Mouse (Mus musculus) olfactory bulb, adult 2 months (tissue): Measurements from ENCODE around the gene Rcc1l. TPM values are rescaled to one million over a fixed set of nuclear protein-coding genes. Genes with fewer than 3 reads are reported as not detected.

ENCODE experiments used
- H3K27ac ChIP-seq: fragments of 200-500 bp; 2 replicates; pipeline ENCODE4 v1.5.1; 2012; ENCODE audit warnings: low read depth, low read length; ENCODE audit not compliant: insufficient read depth
- H3K4me1 ChIP-seq: fragments of 200-500 bp; 2 replicates; pipeline ENCODE4 v1.6.1; 2012; ENCODE audit warnings: low read length; ENCODE audit not compliant: control insufficient read depth, insufficient read depth
- H3K4me3 ChIP-seq: fragments of 200-500 bp; 2 replicates; pipeline ENCODE4 v1.5.1; 2012; ENCODE audit warnings: mild to moderate bottlenecking, low read depth, low read length, moderate library complexity; ENCODE audit not compliant: insufficient read depth
- CTCF ChIP-seq: fragments of 200-500 bp; IDR thresholded peaks from 2 replicates; pipeline ENCODE4 v1.5.1; 2012; ENCODE audit warnings: low read depth, mild to moderate bottlenecking, low read length, moderate library complexity; ENCODE audit not compliant: insufficient read depth
- POLR2A ChIP-seq: fragments of 200-500 bp; IDR thresholded peaks from 2 replicates; pipeline ENCODE4 v1.6.1; 2012; ENCODE audit warnings: mild to moderate bottlenecking, low read depth, low read length, moderate library complexity; ENCODE audit not compliant: insufficient read depth
- WGBS: fragments of 180-500 bp; shearing (Covaris S2); methylation state at CpG from one replicate; pipeline ENCODE4 v1.1.7; 2018; 5-methylcytosine and 5-hydroxymethylcytosine counted together
- polyA plus RNA-seq: library from polyadenylated mRNA; stranded (reverse); fragments of >200 nt; gene quantifications from 2 replicates; pipeline ENCODE4 v1.2.4, GENCODE M21; 2012; ENCODE audit warnings: low replicate concordance; ENCODE audit not compliant: missing spikeins, insufficient read depth, insufficient read length

Gene Rcc1l
- polyA plus RNA-seq, 1 experiment: not detected

DNA sequence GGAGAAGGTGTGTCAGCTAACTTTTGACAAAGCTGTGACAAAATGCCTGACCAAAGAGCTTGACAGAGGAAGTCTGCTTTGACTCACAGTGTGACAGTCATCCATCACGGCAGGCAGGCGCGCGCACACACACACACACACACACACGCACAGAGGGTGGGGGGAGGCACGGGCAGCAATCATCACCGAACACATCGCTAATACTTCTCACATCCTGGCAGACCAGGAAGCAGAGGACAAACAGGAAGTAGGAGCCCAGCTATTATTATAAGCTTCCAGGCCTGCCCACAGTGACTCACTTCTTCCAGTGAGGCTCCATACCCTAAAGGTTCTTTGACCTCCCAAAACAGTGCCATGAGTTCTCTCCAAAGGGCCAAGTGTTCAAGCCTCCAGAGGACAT lies 70.7 kb downstream of the Rcc1l start:
- no peak overlapping the region for H3K27ac ChIP-seq
- H3K4me3 ChIP-seq: no peak overlapping the region
- TF ChIP-seq CTCF: no peak
- WGBS: 94% methylated on average over 8 of the region's 8 CpGs
- H3K4me1 ChIP-seq: peaks cover 15% of the 10 kb centered on the region

DNA sequence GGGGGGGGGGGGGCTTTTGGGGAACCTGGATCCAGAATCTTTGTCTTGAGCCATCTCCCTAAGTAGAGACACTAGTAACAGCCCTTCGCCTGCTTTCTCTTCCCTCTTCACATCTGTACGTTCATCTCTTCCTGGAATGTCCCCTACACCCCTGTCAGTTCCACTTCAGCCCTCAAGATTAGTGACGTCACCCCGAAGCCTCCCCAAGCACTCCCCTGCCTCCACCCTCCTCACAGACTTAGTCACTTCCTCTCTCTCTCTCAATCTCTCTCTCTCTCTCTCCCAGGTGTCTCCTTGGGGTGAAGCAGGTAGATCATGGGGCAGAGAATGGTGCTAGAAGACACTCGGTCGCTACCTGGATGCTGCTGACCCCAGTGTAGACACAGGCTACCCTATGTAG lies 73.9 kb downstream of the Rcc1l start:
- H3K4me1 ChIP-seq: peaks cover 15% of the 10 kb centered on the region
- 68% methylated on average over 6 of the region's 6 CpGs for WGBS
- no peak overlapping the region for H3K4me3 ChIP-seq
- no peak overlapping the region for H3K27ac ChIP-seq
- TF ChIP-seq POLR2A: no peak
- TF ChIP-seq CTCF: no peak

DNA sequence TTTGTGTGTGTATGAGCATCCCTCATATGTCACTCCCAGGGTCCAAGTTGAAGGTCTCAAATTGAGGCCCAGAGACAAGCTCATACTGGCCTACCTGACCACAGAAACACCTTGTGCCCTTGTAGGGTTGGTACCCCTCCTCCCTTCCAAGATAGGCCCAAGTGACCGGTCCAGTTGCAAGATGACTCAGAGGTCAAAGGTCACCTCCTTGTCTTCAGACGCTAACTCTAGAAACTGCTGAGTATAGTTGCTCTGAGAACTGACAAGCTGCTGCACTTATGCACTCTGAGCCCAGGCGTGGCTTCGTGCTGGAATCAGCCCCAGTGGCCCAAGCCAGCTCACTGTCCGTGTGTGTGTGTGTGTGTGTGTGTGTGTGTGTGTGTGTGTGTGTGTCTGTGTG lies 74.7 kb downstream of the Rcc1l start:
- Histone ChIP-seq H3K4me1 (peaks cover 15% of the 10 kb centered on the region), H3K4me3 (peak overlapping the region; percentile 16), H3K27ac (no peak overlapping the region)
- WGBS: 10% methylated on average over 5 of the region's 5 CpGs
- no peak for TF ChIP-seq CTCF
- TF ChIP-seq POLR2A: no peak

DNA sequence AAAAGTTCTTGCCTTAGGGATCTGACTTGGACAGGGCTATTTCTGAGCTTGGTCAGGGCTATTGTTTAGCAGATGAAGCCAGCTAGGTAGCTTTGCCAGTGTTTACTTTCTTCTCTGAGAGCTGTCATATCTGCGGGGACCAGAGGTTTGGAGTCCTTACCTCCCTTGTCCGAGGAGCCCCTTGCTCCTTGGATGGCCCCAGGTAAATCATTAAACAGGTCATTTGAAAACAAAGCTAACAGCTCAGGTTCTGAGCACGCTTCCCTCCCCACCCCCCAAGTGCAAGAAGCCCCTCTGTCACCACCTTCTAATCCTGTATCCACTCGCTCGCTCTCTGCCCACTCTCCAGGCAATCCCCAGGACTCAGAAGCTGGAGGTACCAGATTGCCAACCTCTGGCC lies 75.3 kb downstream of the Rcc1l start:
- Histone ChIP-seq H3K4me3 (peak overlapping the region; percentile 7; the same call in 1 of the 2 replicates), H3K27ac (no peak overlapping the region), H3K4me1 (peaks cover 15% of the 10 kb centered on the region)
- TF ChIP-seq POLR2A (no peak), CTCF (no peak)
- 61% methylated on average over 5 of the region's 5 CpGs for WGBS

DNA sequence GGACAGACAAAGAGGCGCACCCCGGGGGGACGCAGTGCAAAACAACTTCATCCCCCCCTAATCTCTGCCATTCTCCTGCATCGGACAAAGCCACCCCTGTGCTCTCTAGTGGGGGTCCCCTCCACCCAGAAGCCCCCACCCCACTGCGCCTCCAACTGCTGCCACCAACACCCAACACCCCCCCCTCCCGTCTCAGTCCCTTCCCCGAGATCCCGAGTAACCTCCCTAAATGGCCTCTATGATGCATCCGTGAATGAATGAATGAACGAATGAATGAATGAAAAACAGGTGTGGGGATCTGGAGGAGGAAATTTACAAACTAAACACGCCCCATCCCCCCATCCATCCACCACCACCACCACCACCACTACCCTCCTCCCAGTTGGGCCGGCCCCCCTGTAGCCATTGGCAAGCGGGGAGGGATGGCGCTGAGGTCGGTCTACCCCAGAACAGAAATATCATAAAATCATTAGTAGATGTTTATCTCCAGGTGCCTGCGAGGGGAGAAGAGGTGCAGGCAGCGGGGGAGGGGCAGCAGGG lies 76.3 kb downstream of the Rcc1l start:
- peaks cover 15% of the 10 kb centered on the region for H3K4me1 ChIP-seq
- TF ChIP-seq POLR2A: no peak
- TF ChIP-seq CTCF: no peak
- H3K4me3 ChIP-seq: peak overlapping the region; percentile 81
- no peak overlapping the region for H3K27ac ChIP-seq
- WGBS: 2% methylated on average over 17 of the region's 17 CpGs

DNA sequence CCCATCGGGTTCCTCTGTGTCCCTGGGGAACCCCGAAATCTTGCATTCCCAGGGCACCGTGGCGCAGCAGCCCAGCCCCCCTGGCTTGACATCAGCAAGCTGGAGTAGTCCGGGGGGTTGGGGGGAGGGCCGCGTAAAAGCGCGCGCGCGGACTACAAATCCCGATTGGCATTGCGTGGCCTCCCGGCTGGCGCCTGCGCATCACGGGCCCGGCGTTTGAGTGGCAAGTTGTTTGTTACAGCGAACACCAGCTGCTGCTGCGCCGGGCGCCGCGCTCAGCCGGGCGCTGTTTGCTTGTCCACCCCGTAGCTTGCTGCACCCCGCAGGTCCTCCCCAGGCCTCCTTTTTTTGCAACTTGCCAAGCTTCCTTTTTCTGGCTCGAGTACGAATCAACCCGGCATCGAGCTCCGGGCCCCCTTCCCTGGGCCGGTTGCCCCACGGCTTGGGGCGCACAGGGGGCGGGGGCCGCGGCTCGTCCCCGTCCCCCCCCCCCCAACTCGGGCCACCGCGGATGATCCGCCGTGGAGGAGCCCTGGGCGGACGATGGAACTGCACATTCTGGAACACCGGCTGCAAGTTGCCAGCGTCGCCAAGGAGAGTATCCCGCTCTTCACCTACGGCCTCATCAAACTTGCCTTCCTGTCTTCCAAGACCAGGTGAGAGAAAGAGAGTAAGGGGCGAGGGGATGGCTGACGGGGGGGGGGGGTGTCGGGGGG lies 76.9 kb downstream of the Rcc1l start, which contains the start of gene Castor2:
TSS of gene Castor2 (plus strand) at position 216 of the 716 bp plus-strand sequence.
- under 1% methylated on average over 55 of the region's 58 CpGs for WGBS
- Histone ChIP-seq H3K4me3 (peak within 1 kb of the TSS; percentile 81), H3K27ac (peak within 1 kb of the TSS; percentile 66), H3K4me1 (peaks cover 15% of the 10 kb centered on the region)
- peak; percentile 94 for TF ChIP-seq POLR2A
- TF ChIP-seq CTCF: no peak

DNA sequence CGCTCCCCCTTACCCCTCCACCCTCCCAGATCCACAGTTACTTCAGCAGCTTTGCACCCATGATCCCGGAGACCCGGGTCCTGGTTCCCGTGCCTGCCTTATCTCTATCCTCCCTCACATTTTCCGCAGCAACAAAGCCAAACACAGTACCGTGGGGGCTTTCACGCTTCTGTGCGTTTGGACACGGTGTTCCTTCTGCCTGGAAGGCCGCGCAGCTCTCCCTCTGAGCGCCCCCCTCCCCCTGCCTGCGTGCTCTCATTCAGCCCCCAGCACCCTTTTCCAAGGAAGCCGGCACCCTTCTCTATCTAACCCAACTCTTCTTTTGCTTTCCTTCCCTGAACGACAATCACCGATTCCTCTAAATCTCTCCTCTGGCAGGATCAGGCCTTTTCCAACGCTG lies 77.6 kb downstream of the Rcc1l start:
- under 1% methylated on average over 17 of the region's 17 CpGs for WGBS
- Histone ChIP-seq H3K27ac (peak overlapping the region; percentile 66), H3K4me1 (peaks cover 15% of the 10 kb centered on the region), H3K4me3 (peak overlapping the region; percentile 81)
- TF ChIP-seq POLR2A (no peak), CTCF (no peak)

DNA sequence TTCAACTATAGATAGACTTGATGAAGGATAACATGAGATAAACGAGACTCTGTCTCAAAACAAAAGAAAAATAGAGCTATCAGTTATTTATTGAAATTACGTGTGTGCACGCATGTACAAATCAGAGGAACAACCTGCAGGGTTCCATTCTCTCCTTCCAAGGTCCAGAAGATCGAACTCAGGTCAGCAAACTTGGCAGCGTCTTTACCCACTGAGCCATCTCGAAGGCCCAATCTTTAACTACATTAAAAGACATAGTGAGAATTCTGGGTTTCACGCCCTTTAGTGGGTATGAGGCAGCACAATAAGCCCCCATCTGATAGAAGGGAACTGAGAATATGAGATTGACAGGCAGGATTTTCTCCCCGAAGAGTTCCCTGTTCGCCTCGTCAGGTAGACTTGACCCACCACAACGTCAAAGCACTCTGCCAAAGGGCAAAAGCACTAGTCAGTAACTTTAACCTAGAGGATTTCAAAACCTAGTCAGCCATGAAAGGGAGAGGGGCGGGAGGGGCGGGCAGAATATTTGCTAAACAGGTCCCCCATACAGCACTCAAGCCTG lies 78.2 kb downstream of the Rcc1l start:
- WGBS: 45% methylated on average over 13 of the region's 13 CpGs

More for the DNA sequence above, 78.2 kb downstream of the Rcc1l start:
- Histone ChIP-seq H3K4me1 (peaks cover 15% of the 10 kb centered on the region), H3K4me3 (peak overlapping the region; percentile 81; the same call in 1 of the 2 replicates), H3K27ac (no peak overlapping the region)
- TF ChIP-seq POLR2A (no peak), CTCF (no peak)

Other genes with a start within 250 kb of the Rcc1l start
- not detected in 2 replicates for gene Castor2, start 77.1 kb downstream of the Rcc1l start, polyA plus RNA-seq
- gene Gtf2ird2, start 7.2 kb upstream of the Rcc1l start, polyA plus RNA-seq: not detected in 2 replicates
- gene Ncf1, start 52.9 kb upstream of the Rcc1l start, polyA plus RNA-seq: not detected in 2 replicates
- 380 TPM in 1 of 2 replicates, not detected in the other for gene Gtf2i, start 138.0 kb upstream of the Rcc1l start, polyA plus RNA-seq